Mouse (Mus musculus) hindbrain, embryonic 12.5 days (tissue): ENCODE measurements around the gene F3. TPM values are rescaled to one million over a fixed set of nuclear protein-coding genes. Genes with fewer than 3 reads are reported as not detected.

Source experiments
- ATAC-seq: fragments of 200-750 bp; cut with Nextera tagmentation; 2 replicates; pipeline ENCODE4 v1.8.0; 2017; ENCODE audit warnings: moderate TSS enrichment; ENCODE audit not compliant: low FRiP score
- H3K27ac ChIP-seq: fragments of 300-500 bp; sonication (generic); 2 replicates; pipeline ENCODE4 v1.5.1; 2016; ENCODE audit warnings: mild to moderate bottlenecking
- H3K27me3 ChIP-seq: fragments of 300-500 bp; sonication (generic); 2 replicates; pipeline ENCODE4 v1.6.1; 2016; ENCODE audit warnings: mild to moderate bottlenecking
- H3K36me3 ChIP-seq: fragments of 300-500 bp; sonication (generic); 2 replicates; pipeline ENCODE4 v1.6.1; 2016; ENCODE audit warnings: mild to moderate bottlenecking
- H3K4me1 ChIP-seq: fragments of 300-500 bp; sonication (generic); 2 replicates; pipeline ENCODE4 v1.6.1; 2016
- H3K4me2 ChIP-seq: fragments of 300-500 bp; sonication (generic); replicated peaks from 2 replicates; pipeline ENCODE4 v1.6.1; 2016; ENCODE audit warnings: mild to moderate bottlenecking
- H3K4me3 ChIP-seq: fragments of 300-500 bp; sonication (generic); 2 replicates; pipeline ENCODE4 v1.5.1; 2016; ENCODE audit warnings: mild to moderate bottlenecking
- H3K9ac ChIP-seq: fragments of 300-500 bp; sonication (generic); 2 replicates; pipeline ENCODE4 v1.6.1; 2016; ENCODE audit warnings: mild to moderate bottlenecking, moderate library complexity
- H3K9me3 ChIP-seq: fragments of 300-500 bp; sonication (generic); replicated peaks from 2 replicates; pipeline ENCODE4 v1.6.1; 2016; ENCODE audit warnings: mild to moderate bottlenecking
- WGBS: fragments of 180-500 bp; shearing (Covaris S2); methylation state at CpG from one replicate; pipeline ENCODE4 v1.1.7; 2016; 5-methylcytosine and 5-hydroxymethylcytosine counted together
- polyA plus RNA-seq: library from polyadenylated mRNA; unstranded; fragments of >200 nt; fragmentation: Nextera tagmentation; extraction: Ambion mirVana; gene quantifications from 2 replicates; pipeline ENCODE4 v1.2.1, GENCODE M21; 2016

The F3 gene
- polyA plus RNA-seq, 1 experiment from 2014 or later: 6.5 TPM

DNA sequence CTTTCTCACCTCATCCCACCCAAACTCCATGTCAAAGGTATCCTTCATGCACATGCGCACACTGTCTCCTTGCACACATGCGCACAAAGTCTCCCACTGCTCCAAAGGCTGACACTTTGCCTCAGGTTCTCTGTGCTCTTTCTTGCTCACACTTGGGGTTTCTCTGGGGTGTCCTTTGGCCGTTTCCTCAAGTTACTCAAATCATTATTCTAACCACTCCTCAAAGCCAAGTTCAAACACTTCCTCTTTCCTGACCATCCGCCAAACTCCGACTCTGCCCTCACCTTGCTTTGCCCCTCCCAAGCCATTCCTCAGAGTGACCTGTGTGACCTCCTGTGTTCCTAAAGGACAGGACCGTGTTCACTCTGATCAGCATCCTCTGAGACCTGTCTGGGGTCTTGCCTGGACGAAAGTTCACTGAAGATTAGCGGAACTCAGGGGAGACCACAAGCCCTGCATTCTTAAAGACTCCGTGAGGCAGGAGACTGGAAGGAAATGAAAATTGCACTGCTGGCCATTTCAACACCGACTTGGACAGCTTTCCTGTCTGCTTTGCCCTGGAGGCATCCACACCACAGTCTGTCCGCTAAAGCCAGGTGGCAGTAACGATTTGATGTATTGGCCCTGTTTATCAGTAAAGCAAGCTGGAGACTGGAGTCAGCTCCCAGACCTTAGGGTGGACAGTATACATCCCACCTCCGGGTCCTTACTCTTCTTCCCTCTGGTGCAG is 30.2 kb upstream of the F3 start:
- no peaks in the 10 kb centered on the region; the same call in 1 of the 2 replicates for H3K9me3 ChIP-seq
- H3K4me1 ChIP-seq: no peaks in the 10 kb centered on the region
- no peak overlapping the region for H3K27ac ChIP-seq
- no peak overlapping the region for H3K4me3 ChIP-seq
- no peaks in the 10 kb centered on the region for H3K36me3 ChIP-seq
- H3K4me2 ChIP-seq: no peak overlapping the region
- H3K9ac ChIP-seq: no peak overlapping the region
- WGBS: 78% methylated on average over 13 of the region's 13 CpGs
- H3K27me3 ChIP-seq: no peaks in the 10 kb centered on the region
- no peak for ATAC-seq

DNA sequence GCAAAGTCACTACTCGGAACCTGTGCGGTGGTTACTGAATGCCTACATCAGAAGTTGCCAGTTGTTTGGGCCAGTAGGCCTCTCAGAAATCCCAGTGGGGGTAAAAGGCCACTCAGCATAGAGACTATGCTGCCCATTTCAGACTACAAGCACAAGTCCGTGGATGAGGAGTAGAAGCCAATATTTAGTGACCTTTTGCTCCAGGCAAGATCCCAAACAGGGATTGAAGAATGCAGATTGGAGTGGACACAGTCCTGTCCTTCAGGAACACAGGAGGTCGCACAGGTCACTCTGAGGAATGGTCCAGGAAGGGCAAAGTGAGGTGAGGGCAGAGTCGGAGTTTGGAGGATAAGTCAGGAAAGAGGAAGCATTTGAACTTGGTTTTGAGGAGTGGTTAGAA is 29.6 kb upstream of the F3 start:
- Histone ChIP-seq H3K27me3 (no peaks in the 10 kb centered on the region), H3K9ac (no peak overlapping the region), H3K4me1 (0 out of 2 replicates have a peak, but pooled peaks cover 2% of the 10 kb centered on the region), H3K4me3 (no peak overlapping the region), H3K27ac (no peak overlapping the region), H3K9me3 (no peaks in the 10 kb centered on the region; the same call in 1 of the 2 replicates), H3K36me3 (no peaks in the 10 kb centered on the region), H3K4me2 (no peak overlapping the region)
- WGBS: 80% methylated on average over 5 of the region's 5 CpGs
- ATAC-seq: no peak

- no peaks in the 10 kb centered on the region for H3K27me3 ChIP-seq
- no peaks in the 10 kb centered on the region for H3K36me3 ChIP-seq
- H3K4me1 ChIP-seq: peaks cover 31% of the 10 kb centered on the region
- H3K4me3 ChIP-seq: no peak overlapping the region
- no peak overlapping the region for H3K9ac ChIP-seq
- WGBS: 89% methylated on average over 7 of the region's 7 CpGs
- ATAC-seq: no peak
- no peak overlapping the region for H3K27ac ChIP-seq
- no peak overlapping the region for H3K4me2 ChIP-seq
- no peaks in the 10 kb centered on the region; the same call in 1 of the 2 replicates for H3K9me3 ChIP-seq
Observed at GRCm38 (mm10) chr3:121697169-121697568, 26.2 kb upstream of the F3 start.

DNA sequence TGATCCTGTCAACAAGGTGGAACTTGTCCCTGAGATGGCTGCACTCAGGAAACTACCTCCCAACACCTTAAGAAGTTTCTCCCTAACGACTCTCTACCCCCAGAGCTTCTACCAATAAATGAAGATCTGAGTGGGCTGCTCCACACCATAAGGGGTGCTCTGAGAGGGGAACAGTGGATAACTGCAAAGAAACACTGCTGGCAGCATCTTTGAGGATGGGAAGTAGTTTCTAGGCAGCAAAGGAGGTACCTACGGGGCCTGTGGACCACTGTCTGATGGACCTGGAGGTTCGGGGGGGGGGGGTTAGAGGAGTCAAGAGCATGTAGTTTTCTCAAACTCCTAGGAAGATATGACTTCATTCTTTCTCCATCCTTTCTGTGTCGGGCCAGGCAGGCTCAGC is 23.9 kb upstream of the F3 start:
- Histone ChIP-seq H3K4me3 (no peak overlapping the region), H3K4me1 (peaks cover 31% of the 10 kb centered on the region), H3K27me3 (no peaks in the 10 kb centered on the region), H3K9ac (no peak overlapping the region), H3K4me2 (no peak overlapping the region), H3K36me3 (no peaks in the 10 kb centered on the region), H3K9me3 (no peaks in the 10 kb centered on the region; the same call in 1 of the 2 replicates), H3K27ac (peak overlapping the region; percentile 83)
- WGBS: 77% methylated on average over 4 of the region's 4 CpGs
- ATAC-seq: no peak

DNA sequence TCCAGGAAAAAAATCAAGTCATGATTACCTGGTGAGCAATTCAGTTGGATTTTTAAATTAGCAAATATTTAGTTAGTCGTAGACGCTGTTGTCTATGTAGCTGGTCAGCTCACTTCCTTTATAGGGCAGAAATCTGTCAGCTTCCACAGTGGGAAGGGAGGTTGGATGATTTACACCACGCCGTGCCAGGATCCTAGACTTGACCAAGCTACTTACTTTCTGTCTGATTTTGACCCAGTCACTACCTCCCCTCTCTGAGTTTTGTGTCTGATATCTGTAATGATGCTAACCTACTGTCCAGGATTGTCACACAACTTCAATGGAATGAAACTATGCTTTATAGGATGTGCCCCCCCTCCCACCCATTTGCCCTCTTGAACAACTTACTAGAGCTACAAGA is 23.5 kb upstream of the F3 start:
- peak; percentile 51 for ATAC-seq
- Histone ChIP-seq H3K27me3 (no peaks in the 10 kb centered on the region), H3K27ac (peak overlapping the region; percentile 83), H3K36me3 (no peaks in the 10 kb centered on the region), H3K9ac (no peak overlapping the region), H3K4me3 (no peak overlapping the region), H3K4me2 (peak overlapping the region; percentile 42; the same call in 1 of the 2 replicates), H3K9me3 (no peaks in the 10 kb centered on the region; the same call in 1 of the 2 replicates), H3K4me1 (peaks cover 31% of the 10 kb centered on the region)
- WGBS: 67% methylated on average over 4 of the region's 4 CpGs

GRCm38 (mm10) chr3:121700364-121700952 is 22.9 kb upstream of the F3 start:
- 11% methylated on average over 8 of the region's 8 CpGs for WGBS
- ATAC-seq: peak; percentile 95
- Histone ChIP-seq H3K4me1 (peaks cover 31% of the 10 kb centered on the region), H3K4me3 (peak overlapping the region; percentile 10; the same call in 1 of the 2 replicates), H3K36me3 (no peaks in the 10 kb centered on the region), H3K9ac (no peak overlapping the region), H3K27me3 (no peaks in the 10 kb centered on the region), H3K27ac (peak overlapping the region; percentile 83), H3K9me3 (no peaks in the 10 kb centered on the region; the same call in 1 of the 2 replicates), H3K4me2 (peak overlapping the region; percentile 42)

DNA sequence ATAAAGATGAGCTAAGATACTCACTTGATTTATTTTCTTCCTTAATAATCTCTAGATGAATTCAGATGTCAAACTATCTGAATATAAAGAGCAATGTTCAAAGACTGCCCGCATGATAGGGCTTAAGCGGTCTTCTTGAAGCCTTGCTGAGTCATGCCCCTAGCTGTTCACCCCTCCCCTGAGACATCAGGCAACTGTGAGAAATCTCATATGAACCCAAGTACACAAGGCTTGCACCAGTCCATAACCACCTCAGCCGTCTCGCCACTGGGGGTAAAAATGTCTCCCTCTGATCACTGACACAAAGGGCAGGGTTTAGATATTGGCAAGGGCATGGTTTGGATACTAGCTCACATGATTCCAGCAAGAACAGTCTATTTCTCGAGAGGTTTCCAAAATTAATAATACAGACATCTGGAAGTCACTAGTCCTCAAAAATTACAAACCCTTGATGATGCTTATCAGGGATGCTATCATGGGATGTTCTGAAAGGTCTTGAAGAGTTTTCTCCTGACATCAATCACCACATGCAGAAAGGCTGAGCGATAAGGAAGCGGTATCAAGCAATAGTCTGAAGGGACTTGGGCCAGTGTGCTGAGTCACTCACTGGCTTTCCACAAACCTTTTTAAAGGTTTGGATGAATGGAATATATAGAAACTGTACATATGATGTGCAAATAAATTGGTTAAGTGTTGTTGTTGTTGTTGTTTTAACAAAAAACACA is 20.0 kb upstream of the F3 start:
- Histone ChIP-seq H3K36me3 (no peaks in the 10 kb centered on the region), H3K27ac (no peak overlapping the region), H3K4me3 (no peak overlapping the region), H3K4me1 (peaks cover 31% of the 10 kb centered on the region), H3K9me3 (no peaks in the 10 kb centered on the region), H3K4me2 (no peak overlapping the region), H3K27me3 (no peaks in the 10 kb centered on the region), H3K9ac (no peak overlapping the region)
- WGBS: 82% methylated on average over 7 of the region's 7 CpGs
- no peak for ATAC-seq

DNA sequence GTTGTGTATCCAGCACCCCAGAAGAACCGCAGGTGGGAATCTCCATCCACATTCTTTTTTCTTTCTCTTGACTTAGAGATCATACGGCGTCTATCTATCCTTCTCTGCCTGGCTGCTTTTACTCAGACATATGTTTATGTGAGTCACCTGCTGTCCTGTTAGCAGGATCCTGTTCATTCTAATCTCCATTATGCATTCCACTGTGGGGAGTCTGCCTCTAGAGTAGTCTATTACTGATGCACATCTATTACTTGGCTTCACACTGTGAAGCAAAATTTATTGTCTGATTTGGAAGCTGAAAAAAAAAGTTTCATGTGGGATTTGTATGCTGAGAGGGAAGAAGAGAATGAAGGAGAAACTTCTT is 19.5 kb upstream of the F3 start:
- Histone ChIP-seq H3K36me3 (no peaks in the 10 kb centered on the region), H3K27ac (no peak overlapping the region), H3K4me2 (no peak overlapping the region), H3K9ac (no peak overlapping the region), H3K4me1 (peaks cover 28% of the 10 kb centered on the region), H3K27me3 (no peaks in the 10 kb centered on the region), H3K9me3 (no peaks in the 10 kb centered on the region), H3K4me3 (no peak overlapping the region)
- no peak for ATAC-seq
- WGBS: 66% methylated on average over 3 of the region's 3 CpGs

GRCm38 (mm10) chr3:121706087-121706486 is 17.2 kb upstream of the F3 start:
- no peaks in the 10 kb centered on the region for H3K9me3 ChIP-seq
- no peak overlapping the region for H3K27ac ChIP-seq
- no peaks in the 10 kb centered on the region for H3K27me3 ChIP-seq
- H3K4me2 ChIP-seq: no peak overlapping the region
- H3K9ac ChIP-seq: no peak overlapping the region
- peaks cover 8% of the 10 kb centered on the region for H3K4me1 ChIP-seq
- no peaks in the 10 kb centered on the region for H3K36me3 ChIP-seq
- ATAC-seq: no peak
- 73% methylated on average over 5 of the region's 5 CpGs for WGBS
- no peak overlapping the region for H3K4me3 ChIP-seq

DNA sequence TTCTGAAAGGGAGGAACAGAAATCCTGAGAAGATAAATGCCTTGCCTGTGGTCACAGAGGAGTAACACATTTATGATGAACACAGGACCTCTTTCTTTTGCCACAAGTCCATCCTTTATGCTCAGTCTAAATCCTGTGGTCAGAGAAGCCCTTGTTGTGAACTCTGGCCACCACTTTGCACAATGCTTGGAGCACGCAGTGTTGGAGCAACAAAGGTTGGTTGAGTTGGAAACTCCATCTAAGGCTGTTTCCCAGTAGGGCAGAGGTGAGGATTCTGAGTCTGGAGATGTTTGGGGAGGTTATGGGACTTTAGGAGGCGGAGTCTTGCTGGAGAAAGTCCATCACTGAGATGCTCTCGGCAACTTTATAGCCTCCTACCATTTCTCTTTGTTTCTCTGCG is 16.2 kb upstream of the F3 start:
- Histone ChIP-seq H3K4me2 (no peak overlapping the region), H3K4me1 (no peaks in the 10 kb centered on the region), H3K9me3 (no peaks in the 10 kb centered on the region), H3K9ac (no peak overlapping the region), H3K4me3 (no peak overlapping the region), H3K27me3 (no peaks in the 10 kb centered on the region), H3K36me3 (no peaks in the 10 kb centered on the region), H3K27ac (no peak overlapping the region)
- 87% methylated on average over 4 of the region's 4 CpGs for WGBS
- no peak for ATAC-seq

DNA sequence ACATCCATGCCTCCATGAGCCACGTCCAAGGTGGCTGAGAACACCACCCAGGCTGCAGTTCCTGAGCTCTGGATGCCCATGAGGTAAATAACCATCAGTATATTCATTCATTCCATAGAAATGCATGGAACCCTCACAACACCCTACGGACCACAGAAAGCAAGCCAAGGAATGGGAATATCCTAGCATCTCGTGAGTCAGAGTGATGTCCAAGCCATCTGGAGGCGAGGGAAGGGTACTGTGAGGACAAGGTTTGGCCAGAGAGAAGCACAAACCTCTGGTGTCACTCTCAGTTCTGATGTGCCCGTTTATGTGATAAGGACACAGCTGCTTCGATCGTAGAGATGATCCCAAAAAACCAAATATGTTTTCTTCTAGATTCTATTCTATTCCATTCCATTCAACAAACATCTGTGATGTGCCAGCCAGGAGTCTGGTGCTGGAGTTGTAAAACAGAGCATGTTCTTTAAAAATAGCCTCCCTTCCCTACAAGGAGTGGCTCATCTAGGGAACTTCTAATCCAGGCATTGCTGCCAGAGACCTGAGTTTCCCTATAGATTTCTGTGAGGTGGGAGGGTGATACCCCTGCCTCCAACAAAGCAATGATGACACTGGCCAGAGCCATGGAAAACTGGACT is 12.3 kb upstream of the F3 start:
- Histone ChIP-seq H3K36me3 (no peaks in the 10 kb centered on the region), H3K4me1 (no peaks in the 10 kb centered on the region; the same call in 1 of the 2 replicates)
- WGBS: 89% methylated on average over 7 of the region's 7 CpGs

DNA sequence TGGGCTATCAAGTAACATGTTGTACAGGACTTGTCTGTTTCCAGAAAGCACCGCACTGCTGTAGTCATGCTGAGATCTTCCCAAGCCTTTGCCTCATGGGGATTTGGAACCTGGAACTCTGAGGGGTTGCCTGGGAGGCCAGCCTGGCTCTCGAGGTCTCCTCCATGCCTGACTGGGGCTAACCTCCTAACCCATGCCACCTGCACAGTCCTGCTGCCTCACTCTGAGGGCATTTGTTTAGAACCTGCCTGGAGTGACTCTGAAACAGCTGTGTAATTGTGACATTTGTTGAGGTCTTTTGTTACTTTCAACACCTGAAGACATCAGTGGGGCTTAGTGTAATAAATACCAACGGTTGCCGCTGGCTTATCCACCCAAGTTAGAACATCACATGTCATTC is 11.1 kb upstream of the F3 start:
- Histone ChIP-seq H3K4me1 (no peaks in the 10 kb centered on the region; the same call in 1 of the 2 replicates), H3K9ac (no peak overlapping the region), H3K27ac (no peak overlapping the region), H3K27me3 (no peaks in the 10 kb centered on the region), H3K36me3 (no peaks in the 10 kb centered on the region), H3K4me3 (no peak overlapping the region), H3K9me3 (no peaks in the 10 kb centered on the region), H3K4me2 (no peak overlapping the region)
- no peak for ATAC-seq
- WGBS: 71% methylated on average over 4 of the region's 4 CpGs

More for the DNA sequence above, 12.3 kb upstream of the F3 start:
- Histone ChIP-seq H3K27me3 (no peaks in the 10 kb centered on the region), H3K4me3 (no peak overlapping the region), H3K9ac (no peak overlapping the region), H3K27ac (no peak overlapping the region), H3K9me3 (no peaks in the 10 kb centered on the region), H3K4me2 (no peak overlapping the region)
- ATAC-seq: no peak
